Mouse (Mus musculus): ENCODE measurements at regions not wholly inside any gene's neighbourhood (a gene's known extent, or its start where the extent isn't known, plus 50 kb on each side); places are given as distances from the start of the nearest gene placed in this dataset.

DNA sequence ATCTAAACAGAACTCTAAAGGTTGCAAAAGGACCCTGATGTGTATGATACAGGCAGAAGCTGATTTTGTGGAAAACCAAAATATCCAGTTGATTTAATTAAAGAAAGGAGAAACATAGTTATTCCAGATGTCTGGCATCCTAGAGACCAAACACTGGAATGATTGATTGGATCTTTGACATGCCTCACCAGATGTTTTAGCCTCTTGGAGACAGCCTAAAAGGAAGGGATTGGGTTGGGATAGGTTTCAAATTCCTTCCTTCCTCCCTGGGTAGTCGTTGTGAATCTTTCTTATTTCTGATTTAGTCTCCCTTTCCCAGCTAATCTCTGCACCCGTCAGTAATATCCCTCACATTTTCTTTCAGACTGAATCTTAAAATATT is 190.9 kb upstream of the Gm9747 start:
- no peak for TF ChIP-seq GATA1 (IDR thresholded peaks at IDR 0.05; ENCODE audit: borderline replicate concordance, low read length)
- TF ChIP-seq FLI1 (IDR thresholded peaks at IDR 0.05; ENCODE audit: low read length) = no peak
